Mouse (Mus musculus): ENCODE data around the gene Rps15. TPM values are rescaled to one million over a fixed set of nuclear protein-coding genes. Genes with fewer than 3 reads are reported as not detected.

Rps15 gene
- total and polyA plus RNA-seq, 3 experiments: 2,279 to 5,342 (median 2,739) TPM

- DNase-seq (ENCODE audit: extremely low read depth): no peak
- Histone ChIP-seq H3K36me3 (replicated peaks in 1 of 2; ENCODE audit: control insufficient read depth in 1 of 2, insufficient read depth in 1 of 2, low read length in 1 of 2) (no peaks in the 10 kb centered on the region), H3K27ac (ENCODE audit: insufficient read depth, low read depth) (no peak overlapping the region), H3K79me2 (replicated peaks; ENCODE audit: control insufficient read depth, extremely low read depth, insufficient read depth, poor library complexity, severe bottlenecking) (no peaks in the 10 kb centered on the region), H3K4me3 (replicated peaks in 1 of 3; ENCODE audit: low read depth in 2 of 3, low read length in 2 of 3, poor library complexity in 1 of 3) (no peak overlapping the region), H3K27me3 (replicated peaks) (peaks cover 59% of the 10 kb centered on the region), H3K4me2 (ENCODE audit: insufficient read depth, low read depth, poor library complexity, severe bottlenecking) (no peak overlapping the region), H3K9me3 (replicated peaks; ENCODE audit: low read length) (no peaks in the 10 kb centered on the region), H3K9ac (ENCODE audit: insufficient read depth, low read depth) (no peak overlapping the region), H3K4me1 (ENCODE audit: control insufficient read depth in 1 of 2, insufficient read depth in 2 of 2) (peaks cover 0 to 21% of the 10 kb centered on the region in 2 experiments; a peak in 3 of 4 replicates)
- no peak for TF ChIP-seq NRF1 (IDR thresholded peaks at IDR 0.05; ENCODE audit: low read depth, low read length)
- TF ChIP-seq USF1 (IDR thresholded peaks at IDR 0.05; ENCODE audit: low read depth, low read length): no peak
- no peak for TF ChIP-seq SMC3 (IDR thresholded peaks at IDR 0.05; ENCODE audit: low read depth, low read length)
- TF ChIP-seq NELFE (IDR thresholded peaks at IDR 0.05; ENCODE audit: low read depth, low read length): no peak
- TF ChIP-seq JUN (IDR thresholded peaks at IDR 0.05; ENCODE audit: insufficient read depth, low read depth, low read length): no peak
- no peak for TF ChIP-seq MYC (IDR thresholded peaks at IDR 0.05; ENCODE audit: low read depth, low read length)
- in situ Hi-C loops (cut with MboI; ENCODE audit: low pct_ligation_motif_present, low pct_unique_long_range_greater_than_20kb, low sequenced_read_pairs): no loop called here
- dilution Hi-C loops (cut with MboI; ENCODE audit: extremely low pct_ligation_motif_present, extremely low pct_unique_long_range_greater_than_20kb, low sequenced_read_pairs): no loop called here
These were observed 8.5 kb downstream of the Rps15 start for GRCm38 (mm10) chr10:80300672-80301181.

DNA sequence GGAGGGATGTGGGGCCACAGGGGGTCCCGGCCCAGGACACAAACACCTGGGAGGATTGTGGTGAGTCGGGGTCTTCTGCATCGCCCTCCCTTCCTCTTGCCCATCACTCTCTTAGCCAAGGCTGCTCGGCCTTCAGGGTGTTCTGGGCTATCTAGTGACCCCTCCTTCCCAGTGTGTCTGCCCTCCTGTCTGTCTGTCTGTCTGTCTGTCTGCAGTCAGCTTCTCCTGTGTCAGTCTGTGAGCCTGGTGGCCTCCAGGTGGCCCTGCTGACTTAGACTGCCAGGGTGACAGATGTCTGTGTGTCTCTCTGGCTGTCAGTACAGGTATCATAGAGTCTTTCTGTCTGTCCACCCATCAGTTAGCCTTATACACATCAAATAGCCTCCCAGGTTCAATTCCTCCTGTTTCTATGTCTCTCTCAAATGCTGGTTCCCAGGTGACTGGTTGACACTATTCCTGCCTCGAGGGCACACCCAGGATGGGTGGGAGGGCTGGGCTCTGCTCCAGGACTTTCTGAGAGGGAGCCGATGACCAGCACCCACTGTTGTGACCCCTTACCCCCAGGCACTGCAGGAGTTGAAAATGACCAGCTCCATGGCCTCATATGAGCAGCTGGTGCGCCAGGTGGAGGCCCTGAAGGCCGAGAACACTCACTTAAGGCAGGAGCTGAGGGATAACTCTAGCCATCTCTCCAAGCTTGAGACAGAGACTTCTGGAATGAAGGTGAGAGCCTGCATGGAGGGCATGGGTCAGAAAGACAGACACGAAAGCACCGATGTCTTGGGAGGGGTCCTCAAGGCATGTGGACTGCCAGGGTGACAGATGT lies 9.2 kb downstream of the Rps15 start:
- in situ Hi-C loops (cut with MboI; ENCODE audit: low pct_ligation_motif_present, low pct_unique_long_range_greater_than_20kb, low sequenced_read_pairs) (no loop called here), dilution Hi-C loops (cut with MboI; ENCODE audit: extremely low pct_ligation_motif_present, extremely low pct_unique_long_range_greater_than_20kb, low sequenced_read_pairs) (no loop called here)
- H3K9me3 ChIP-seq (replicated peaks; ENCODE audit: low read length): no peaks in the 10 kb centered on the region
- H3K27ac ChIP-seq (ENCODE audit: insufficient read depth, low read depth): no peak overlapping the region
- no peak overlapping the region for H3K4me3 ChIP-seq (replicated peaks in 1 of 3; ENCODE audit: low read depth in 2 of 3, low read length in 2 of 3, poor library complexity in 1 of 3)
- H3K27me3 ChIP-seq (replicated peaks): peaks cover 66% of the 10 kb centered on the region
- no peak for DNase-seq (ENCODE audit: extremely low read depth)
- H3K4me2 ChIP-seq (ENCODE audit: insufficient read depth, low read depth, poor library complexity, severe bottlenecking): no peak overlapping the region
- TF ChIP-seq KAT2A (IDR thresholded peaks at IDR 0.05; ENCODE audit: insufficient replicate concordance, low read length): no peak
- no peak for TF ChIP-seq MAFK (IDR thresholded peaks at IDR 0.05; ENCODE audit: insufficient replicate concordance, low read length)
- no peak for TF ChIP-seq IRF4 (IDR thresholded peaks at IDR 0.05; ENCODE audit: low read depth, low read length)
- TF ChIP-seq ZKSCAN1 (IDR thresholded peaks at IDR 0.05; ENCODE audit: borderline replicate concordance, low read depth, low read length): no peak
- no peak for TF ChIP-seq RCOR1 (conservative IDR thresholded peaks at IDR 0.05; ENCODE audit: low read depth, low read length)
- TF ChIP-seq TBP (conservative IDR thresholded peaks at IDR 0.05; ENCODE audit: low read depth, low read length): no peak
- peak in 1 of 2 experiments; percentile 22; a peak in 1 of 4 replicates for TF ChIP-seq CTCF (conservative IDR thresholded peaks at IDR 0.05 in 1 of 2, IDR thresholded peaks at IDR 0.05 in 1 of 2; ENCODE audit: low read depth in 2 of 2, low read length in 2 of 2)
- TF ChIP-seq TCF12 (IDR thresholded peaks at IDR 0.05; ENCODE audit: low read depth, low read length): no peak
- H3K4me1 ChIP-seq (ENCODE audit: control insufficient read depth in 1 of 2, insufficient read depth in 2 of 2): peaks cover 0 to 15% of the 10 kb centered on the region in 2 experiments; a peak in 3 of 4 replicates
- H3K79me2 ChIP-seq (replicated peaks; ENCODE audit: control insufficient read depth, extremely low read depth, insufficient read depth, poor library complexity, severe bottlenecking): no peaks in the 10 kb centered on the region
- no peaks in the 10 kb centered on the region for H3K36me3 ChIP-seq (replicated peaks in 1 of 2; ENCODE audit: control insufficient read depth in 1 of 2, insufficient read depth in 1 of 2, low read length in 1 of 2)
- no peak overlapping the region for H3K9ac ChIP-seq (ENCODE audit: insufficient read depth, low read depth)
